Mouse (Mus musculus) heart, embryonic 10.5 days (tissue): ENCODE measurements around the gene 2200002D01Rik. TPM values are rescaled to one million over a fixed set of nuclear protein-coding genes. Genes with fewer than 3 reads are reported as not detected.
A peak's percentile ranks its signal among the peaks of the same experiment; 100 is the strongest.

Experiments used
- DNase-seq: peaks from one replicate; pipeline ENCODE4 v3.0.0-alpha.2; 2017; ENCODE audit warnings: low spot score
- H3K27ac ChIP-seq: fragments of 300-500 bp; sonication (generic); 2 replicates; pipeline ENCODE4 v1.5.1; 2016; ENCODE audit warnings: mild to moderate bottlenecking
- H3K27me3 ChIP-seq: fragments of 300-500 bp; sonication (generic); 2 replicates; pipeline ENCODE4 v1.6.1; 2016; ENCODE audit warnings: mild to moderate bottlenecking; ENCODE audit not compliant: poor library complexity, insufficient read depth, severe bottlenecking
- H3K36me3 ChIP-seq: fragments of 300-500 bp; sonication (generic); 2 replicates; pipeline ENCODE4 v1.6.1; 2016; ENCODE audit warnings: mild to moderate bottlenecking, moderate library complexity
- H3K4me1 ChIP-seq: fragments of 300-500 bp; sonication (generic); 2 replicates; pipeline ENCODE4 v1.6.1; 2016; ENCODE audit warnings: mild to moderate bottlenecking
- H3K4me3 ChIP-seq: fragments of 300-500 bp; sonication (generic); 2 replicates; pipeline ENCODE4 v1.5.1; 2016; ENCODE audit warnings: mild to moderate bottlenecking, moderate library complexity
- H3K9me3 ChIP-seq: fragments of 300-500 bp; sonication (generic); 2 replicates; pipeline ENCODE4 v1.6.1; 2016; ENCODE audit warnings: mild to moderate bottlenecking, moderate library complexity
- WGBS: fragments of 180-500 bp; shearing (Covaris S2); methylation state at CpG from one replicate; pipeline ENCODE4 v1.1.7; 2016; 5-methylcytosine and 5-hydroxymethylcytosine counted together
- polyA plus RNA-seq: library from polyadenylated mRNA; unstranded; fragments of >200 nt; fragmentation: Nextera tagmentation; extraction: Ambion mirVana; gene quantifications from 2 replicates; pipeline ENCODE4 v1.2.1, GENCODE M21; 2016

The 2200002D01Rik gene
- polyA plus RNA-seq, 1 experiment from 2014 or later, result 9.7 TPM

DNA sequence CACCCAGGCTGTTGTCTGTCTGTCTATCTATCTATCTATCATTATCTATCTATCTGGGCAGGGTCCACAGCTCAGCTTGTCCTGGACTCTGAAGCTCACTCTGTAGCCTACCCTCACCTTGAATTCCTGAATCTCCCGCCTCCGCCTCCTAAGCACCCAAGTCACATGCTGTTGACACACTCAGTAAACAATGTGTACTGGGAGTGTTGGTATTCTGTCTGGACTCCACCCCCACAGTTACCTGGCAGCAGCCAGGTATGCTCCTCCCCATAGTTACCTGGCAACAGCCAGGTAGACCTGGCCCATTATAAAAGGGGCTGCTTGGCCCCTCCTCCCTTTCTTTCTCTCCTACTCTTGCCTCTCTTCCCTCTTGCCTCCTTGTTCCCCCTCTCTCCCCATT, 39.8 kb upstream of the 2200002D01Rik start:
- Histone ChIP-seq H3K27ac (no peak overlapping the region), H3K27me3 (peaks cover 75% of the 10 kb centered on the region), H3K4me3 (no peak overlapping the region), H3K36me3 (no peaks in the 10 kb centered on the region), H3K4me1 (peaks cover 42% of the 10 kb centered on the region), H3K9me3 (no peaks in the 10 kb centered on the region)
- 87% methylated on average over 2 of the region's 2 CpGs for WGBS
- no peak for DNase-seq

DNA sequence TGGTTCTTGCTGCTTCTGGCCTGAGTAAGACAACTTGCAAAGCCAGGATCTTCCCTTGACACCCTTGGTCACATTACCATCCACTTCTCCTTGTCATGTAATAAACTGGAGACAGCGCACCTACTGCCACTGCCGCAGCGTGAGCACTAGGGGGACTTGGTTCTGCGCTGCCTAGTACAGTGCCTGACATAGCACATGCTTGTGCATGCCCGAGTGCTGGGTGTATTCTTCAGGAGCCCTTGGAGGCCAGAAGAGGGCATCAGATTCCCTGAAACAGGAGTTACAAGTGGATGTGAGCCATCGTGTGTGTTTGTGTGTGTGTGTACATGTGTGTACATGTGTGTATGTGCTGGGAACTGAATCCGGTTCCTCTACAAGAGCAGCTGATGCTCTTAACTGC, 39.2 kb upstream of the 2200002D01Rik start:
- Histone ChIP-seq H3K4me1 (peaks cover 36% of the 10 kb centered on the region), H3K9me3 (no peaks in the 10 kb centered on the region), H3K4me3 (no peak overlapping the region), H3K27me3 (peaks cover 79% of the 10 kb centered on the region), H3K36me3 (no peaks in the 10 kb centered on the region), H3K27ac (no peak overlapping the region)
- WGBS, result 83% methylated on average over 7 of the region's 7 CpGs
- no peak for DNase-seq

DNA sequence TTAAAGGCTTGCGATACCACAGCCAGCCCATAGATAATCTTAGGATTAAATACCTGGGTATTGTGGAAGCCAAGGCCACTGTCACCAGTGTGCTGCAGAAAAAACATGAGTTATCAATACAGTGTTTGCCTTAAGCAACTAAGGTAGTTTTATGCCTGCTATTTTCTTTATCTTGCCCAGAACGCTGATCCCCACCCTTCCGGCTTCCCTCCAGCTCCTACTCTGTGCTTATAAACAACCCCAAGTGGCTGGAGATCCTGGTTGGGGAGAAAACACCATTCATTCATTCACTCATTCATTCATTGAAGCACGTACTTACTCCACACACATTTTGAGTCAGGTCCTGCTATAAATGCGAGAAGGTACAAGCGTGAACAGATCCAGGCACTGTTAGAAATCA, 36.3 kb upstream of the 2200002D01Rik start:
- Histone ChIP-seq H3K9me3 (no peaks in the 10 kb centered on the region), H3K4me1 (peaks cover 34% of the 10 kb centered on the region), H3K4me3 (no peak overlapping the region), H3K27ac (no peak overlapping the region), H3K36me3 (no peaks in the 10 kb centered on the region), H3K27me3 (peaks cover 84% of the 10 kb centered on the region)
- DNase-seq, result no peak
- 87% methylated on average over 6 of the region's 6 CpGs for WGBS

- Histone ChIP-seq H3K36me3 (no peaks in the 10 kb centered on the region), H3K27me3 (peaks cover 80% of the 10 kb centered on the region), H3K4me3 (no peak overlapping the region), H3K9me3 (no peaks in the 10 kb centered on the region), H3K4me1 (peaks cover 32% of the 10 kb centered on the region), H3K27ac (no peak overlapping the region)
- no peak for DNase-seq
- 79% methylated on average over 4 of the region's 4 CpGs for WGBS
Measured at GRCm38 (mm10) chr7:29283876-29284275, 35.6 kb upstream of the 2200002D01Rik start.

DNA sequence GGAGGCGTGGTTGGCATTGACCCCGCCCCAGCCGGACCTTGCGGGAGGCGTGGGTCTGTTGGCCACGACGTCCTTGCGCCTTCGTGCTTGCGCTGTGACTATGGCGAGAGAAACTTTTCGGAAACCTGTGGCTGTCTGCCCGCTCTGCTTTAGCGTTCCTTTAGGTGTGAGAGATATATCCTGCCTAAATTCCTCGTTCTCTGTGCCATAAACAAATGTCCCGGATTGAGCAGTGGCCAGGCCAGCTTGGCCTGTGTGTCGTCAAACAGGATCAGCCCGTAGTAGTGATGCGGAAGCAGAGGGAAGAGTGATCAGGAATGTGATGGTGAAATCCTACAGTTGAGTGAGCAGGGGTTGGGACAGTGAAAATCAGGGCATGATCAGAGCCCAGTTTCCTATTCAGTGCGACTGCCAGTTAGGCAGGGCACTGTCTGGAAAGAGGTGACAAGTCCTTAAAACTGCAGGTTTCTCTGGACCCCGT, 33.8 kb upstream of the 2200002D01Rik start:
- Histone ChIP-seq H3K27ac (peak overlapping the region; percentile 87), H3K9me3 (no peaks in the 10 kb centered on the region), H3K36me3 (no peaks in the 10 kb centered on the region), H3K4me3 (peak overlapping the region; percentile 66), H3K27me3 (peaks cover 74% of the 10 kb centered on the region), H3K4me1 (peaks cover 31% of the 10 kb centered on the region)
- DNase-seq, result no peak
- WGBS, result 12% methylated on average over 21 of the region's 21 CpGs

DNA sequence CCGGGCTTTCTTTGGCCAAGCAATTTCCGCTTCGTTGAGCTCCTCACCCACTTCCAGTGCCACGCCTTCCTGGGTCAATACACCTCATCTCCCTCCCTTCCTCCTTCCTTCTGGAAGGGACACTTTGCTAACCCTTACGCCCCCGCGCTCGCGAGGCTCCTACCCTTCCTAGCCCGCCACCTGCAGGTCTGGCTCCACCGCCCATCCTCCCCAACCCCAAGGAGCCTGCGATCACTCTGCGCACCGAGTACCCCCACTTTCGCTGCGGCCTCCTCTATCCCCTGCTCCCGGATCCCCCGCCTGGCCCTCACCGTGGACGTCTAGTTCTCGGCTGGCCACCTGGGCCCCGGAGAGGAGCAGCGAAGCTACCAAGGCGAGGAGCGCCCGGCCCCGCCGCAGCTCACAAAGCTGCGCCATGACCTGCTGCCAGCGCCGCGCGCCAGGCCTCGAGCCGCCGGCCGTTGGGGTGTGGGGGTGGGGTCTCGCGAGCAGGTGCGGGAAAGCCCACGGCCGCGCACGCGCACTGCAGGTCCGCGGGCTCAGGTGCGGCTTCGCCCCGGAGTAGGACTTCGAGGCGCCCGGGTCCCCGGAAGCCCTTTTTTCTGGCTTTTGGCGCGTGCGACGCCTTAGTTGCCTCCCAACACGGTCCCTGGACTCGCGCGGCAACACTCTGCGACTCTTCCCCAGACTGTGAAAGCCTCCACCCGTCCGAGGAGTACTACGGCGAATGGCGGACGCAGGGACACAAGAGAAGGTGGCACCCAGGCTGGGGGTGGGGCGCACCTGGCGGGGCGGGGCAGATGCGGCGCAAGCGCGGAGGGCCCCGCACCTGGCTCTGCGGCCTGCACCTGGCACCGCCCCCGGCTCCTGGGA, 33.2 kb upstream of the 2200002D01Rik start, which contains the start of gene Spint2:
Spint2 (minus strand) TSS at position 712 of the 873 bp plus-strand sequence.
- under 1% methylated on average over 80 of the region's 80 CpGs for WGBS
- peaks cover 71% of the 10 kb centered on the region for H3K27me3 ChIP-seq

GRCm38 (mm10) chr7:29280801-29281200, 32.5 kb upstream of the 2200002D01Rik start:
- WGBS, result 14% methylated on average over 13 of the region's 13 CpGs
- no peaks in the 10 kb centered on the region for H3K9me3 ChIP-seq
- H3K4me3 ChIP-seq, result peak overlapping the region; percentile 66
- H3K27me3 ChIP-seq, result peaks cover 64% of the 10 kb centered on the region
- peaks cover 31% of the 10 kb centered on the region for H3K4me1 ChIP-seq
- H3K27ac ChIP-seq, result peak overlapping the region; percentile 87
- no peak for DNase-seq
- H3K36me3 ChIP-seq, result no peaks in the 10 kb centered on the region

More for the DNA sequence above, 33.2 kb upstream of the 2200002D01Rik start, which contains the start of gene Spint2:
- DNase-seq, result no peak
- peak within 1 kb of the TSS; percentile 87 for H3K27ac ChIP-seq
- H3K4me3 ChIP-seq, result peak within 1 kb of the TSS; percentile 66
- H3K4me1 ChIP-seq, result peaks cover 31% of the 10 kb centered on the region
- no peaks in the 10 kb centered on the region for H3K9me3 ChIP-seq
- no peaks in the 10 kb centered on the region for H3K36me3 ChIP-seq

GRCm38 (mm10) chr7:29279924-29280323, 31.7 kb upstream of the 2200002D01Rik start:
- Histone ChIP-seq H3K36me3 (no peaks in the 10 kb centered on the region), H3K9me3 (no peaks in the 10 kb centered on the region), H3K4me3 (no peak overlapping the region), H3K4me1 (peaks cover 31% of the 10 kb centered on the region), H3K27ac (peak overlapping the region; percentile 44), H3K27me3 (peaks cover 56% of the 10 kb centered on the region)
- 25% methylated on average over 8 of the region's 8 CpGs for WGBS
- DNase-seq, result no peak

DNA sequence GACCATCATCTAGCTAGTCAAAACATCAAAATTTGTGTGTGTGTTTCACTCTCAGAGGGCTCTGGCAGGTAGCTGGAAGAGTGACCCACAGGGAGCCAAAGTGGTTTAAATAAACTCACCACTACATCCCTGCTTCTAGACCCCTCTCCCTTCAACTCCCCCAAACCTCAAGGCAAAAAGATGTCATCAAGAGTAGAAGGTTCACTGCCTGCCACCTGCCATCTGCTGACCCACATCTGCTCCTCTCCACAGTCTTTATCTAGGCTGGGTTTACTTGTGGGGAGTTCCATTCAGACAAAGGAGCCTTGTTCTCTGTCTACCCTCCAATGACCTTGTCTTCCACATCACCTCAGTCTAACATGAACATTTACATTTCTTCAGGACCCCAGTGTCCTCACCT, 31.0 kb upstream of the 2200002D01Rik start:
- Histone ChIP-seq H3K4me3 (no peak overlapping the region), H3K27me3 (peaks cover 49% of the 10 kb centered on the region), H3K36me3 (no peaks in the 10 kb centered on the region), H3K27ac (no peak overlapping the region), H3K4me1 (peaks cover 31% of the 10 kb centered on the region), H3K9me3 (no peaks in the 10 kb centered on the region)
- DNase-seq, result no peak

- 84% methylated on average over 4 of the region's 4 CpGs for WGBS
- no peak overlapping the region for H3K4me3 ChIP-seq
- H3K4me1 ChIP-seq, result peaks cover 34% of the 10 kb centered on the region
Measured at GRCm38 (mm10) chr7:29277510-29277909, 29.2 kb upstream of the 2200002D01Rik start.

DNA sequence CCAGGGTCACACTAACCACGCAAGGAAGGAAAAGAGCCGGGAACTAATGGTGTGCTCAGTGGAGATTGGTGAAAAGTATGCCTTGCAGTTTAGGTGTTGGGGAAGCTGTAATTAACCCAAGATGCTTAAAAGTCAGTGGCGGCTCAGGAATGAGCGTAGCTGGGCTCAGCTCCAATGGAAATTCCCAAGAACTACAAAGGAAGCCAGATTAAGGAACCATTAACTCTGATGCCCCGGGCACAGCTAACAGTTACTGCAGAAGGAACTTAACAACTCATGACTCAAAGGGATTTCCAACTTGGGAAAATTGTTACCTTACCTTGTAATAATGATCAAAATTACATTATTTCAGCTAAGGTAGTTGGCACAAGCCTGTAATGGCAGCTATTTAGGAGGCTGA, 28.4 kb upstream of the 2200002D01Rik start:
- no peak for DNase-seq
- Histone ChIP-seq H3K4me3 (no peak overlapping the region), H3K27me3 (peaks cover 24% of the 10 kb centered on the region), H3K4me1 (peaks cover 34% of the 10 kb centered on the region), H3K27ac (no peak overlapping the region), H3K36me3 (no peaks in the 10 kb centered on the region), H3K9me3 (no peaks in the 10 kb centered on the region)
- 74% methylated on average over 5 of the region's 5 CpGs for WGBS

More at GRCm38 (mm10) chr7:29277510-29277909, 29.2 kb upstream of the 2200002D01Rik start:
- H3K27ac ChIP-seq, result no peak overlapping the region
- H3K27me3 ChIP-seq, result peaks cover 32% of the 10 kb centered on the region
- no peak for DNase-seq
- H3K9me3 ChIP-seq, result no peaks in the 10 kb centered on the region
- H3K36me3 ChIP-seq, result no peaks in the 10 kb centered on the region

DNA sequence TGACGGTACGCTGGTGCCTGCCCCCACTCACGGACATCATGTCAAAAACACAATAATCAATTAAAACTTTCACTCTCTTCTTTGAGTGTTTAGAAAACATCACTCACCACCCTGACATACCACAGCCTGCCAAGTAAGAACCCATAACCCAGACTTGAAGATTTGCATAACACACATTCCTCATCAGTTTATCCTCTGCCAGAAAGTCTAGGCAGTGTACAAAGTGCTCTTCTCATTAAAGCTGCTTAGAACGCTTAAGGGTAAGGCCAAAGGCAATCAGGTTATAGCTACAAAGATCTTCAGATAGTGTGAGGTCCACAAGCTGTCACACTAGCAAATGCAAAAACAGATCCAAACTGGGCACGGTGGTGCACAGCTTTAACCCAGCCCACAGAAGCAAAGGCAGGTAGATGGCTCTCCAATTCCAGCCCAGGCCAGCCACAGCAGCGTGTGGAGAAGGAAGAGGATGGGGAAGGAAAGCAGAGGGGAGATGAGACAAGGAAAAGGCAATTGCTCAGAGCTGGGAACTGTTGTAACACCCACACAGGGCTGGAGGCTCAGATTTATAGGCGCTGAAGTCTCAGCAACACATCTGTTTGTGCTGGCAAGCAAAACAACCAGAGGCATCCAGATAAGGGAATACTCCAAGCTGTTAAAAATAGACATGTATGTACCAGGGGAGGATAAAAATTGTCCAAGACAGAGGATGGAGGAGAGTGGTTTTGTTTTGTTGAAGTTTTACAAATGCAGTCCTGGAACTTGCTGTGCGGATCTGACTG, 23.6 kb upstream of the 2200002D01Rik start:
- Histone ChIP-seq H3K4me3 (peak overlapping the region; percentile 8; the same call in 1 of the 2 replicates), H3K36me3 (no peaks in the 10 kb centered on the region), H3K27me3 (no peaks in the 10 kb centered on the region), H3K9me3 (no peaks in the 10 kb centered on the region), H3K27ac (peak overlapping the region; percentile 31; the same call in 1 of the 2 replicates), H3K4me1 (peaks cover 16% of the 10 kb centered on the region)
- no peak for DNase-seq
- 53% methylated on average over 8 of the region's 8 CpGs for WGBS

DNA sequence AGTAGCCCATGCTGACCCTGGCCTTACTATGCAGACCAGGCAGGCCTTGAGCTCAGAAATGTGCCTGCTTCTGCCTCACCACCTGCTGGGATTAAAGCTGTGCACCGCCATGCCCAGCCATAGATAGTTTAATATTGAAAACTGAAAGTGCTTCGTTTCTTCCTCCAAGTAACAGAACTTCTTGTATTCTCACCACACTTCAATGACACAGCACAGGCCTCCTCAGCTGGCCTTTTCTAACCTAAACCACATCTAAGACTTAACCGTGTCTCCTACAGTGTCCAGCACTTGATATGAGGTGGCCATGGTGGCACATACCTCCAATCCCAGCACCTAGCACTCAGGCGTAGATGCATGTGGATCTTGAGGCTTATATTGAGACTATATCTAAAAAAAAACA, 22.2 kb upstream of the 2200002D01Rik start:
- H3K4me3 ChIP-seq, result no peak overlapping the region
- 80% methylated on average over 4 of the region's 4 CpGs for WGBS
- no peak overlapping the region for H3K27ac ChIP-seq
- H3K9me3 ChIP-seq, result no peaks in the 10 kb centered on the region
- no peak for DNase-seq
- H3K36me3 ChIP-seq, result no peaks in the 10 kb centered on the region
- peaks cover 23% of the 10 kb centered on the region for H3K4me1 ChIP-seq
- no peaks in the 10 kb centered on the region for H3K27me3 ChIP-seq
